Mouse (Mus musculus) megakaryocyte, adult 5-6 weeks (primary cell): ENCODE results near the gene Cd28. TPM values are rescaled to one million over a fixed set of nuclear protein-coding genes. Genes with fewer than 3 reads are reported as not detected.

ENCODE experiments used
- ATAC-seq: 2 replicates; pipeline ENCODE4 v1.8.0; 2016; ENCODE audit warnings: mild to moderate bottlenecking, inconsistent platforms; ENCODE audit not compliant: poor library complexity, severe bottlenecking
- total RNA-seq, 2 experiments: library from RNA; stranded (forward) in 1 of 2; stranded (reverse) in 1 of 2; fragments of 153-499, 151-499 nt in 1 of 2; fragments of 221-1000, 200-1000 nt in 1 of 2; gene quantifications; 2 replicates each; pipeline versions ENCODE4 v1.2.3 to v1.2.4; 2015 to 2017

Cd28 gene
- total RNA-seq, 2 experiments from 2014 or later: 2.3 to 2.5 TPM

GRCm38 (mm10) chr1:60749346-60749840 lies 32.8 kb downstream of the Cd28 start:
- ATAC-seq: no peak

- no peak for ATAC-seq
Observed at GRCm38 (mm10) chr1:60750201-60750765, 33.7 kb downstream of the Cd28 start.

- ATAC-seq: no peak
Observed at GRCm38 (mm10) chr1:60751011-60751410, 34.4 kb downstream of the Cd28 start.

- no peak for ATAC-seq
Observed at GRCm38 (mm10) chr1:60752986-60753385, 36.4 kb downstream of the Cd28 start.

- ATAC-seq: no peak
Observed at GRCm38 (mm10) chr1:60753981-60754380, 37.4 kb downstream of the Cd28 start.

GRCm38 (mm10) chr1:60755391-60756243 lies 39.0 kb downstream of the Cd28 start:
- ATAC-seq: no peak

GRCm38 (mm10) chr1:60757631-60758030 lies 41.0 kb downstream of the Cd28 start:
- ATAC-seq: no peak

GRCm38 (mm10) chr1:60758226-60758625 lies 41.6 kb downstream of the Cd28 start:
- ATAC-seq: peak; percentile 49; the same call in 1 of the 2 replicates

- peak; percentile 30; the same call in 1 of the 2 replicates for ATAC-seq
Observed at GRCm38 (mm10) chr1:60759563-60760335, 43.1 kb downstream of the Cd28 start.

GRCm38 (mm10) chr1:60760475-60760874 lies 43.9 kb downstream of the Cd28 start:
- ATAC-seq: no peak

GRCm38 (mm10) chr1:60761528-60762171 lies 45.0 kb downstream of the Cd28 start:
- no peak for ATAC-seq

- ATAC-seq: no peak
Observed at GRCm38 (mm10) chr1:60762451-60762850, 45.9 kb downstream of the Cd28 start.

- no peak for ATAC-seq
Observed at GRCm38 (mm10) chr1:60762916-60763315, 46.3 kb downstream of the Cd28 start.

- no peak for ATAC-seq
Observed at GRCm38 (mm10) chr1:60771771-60772170, 55.2 kb downstream of the Cd28 start.

GRCm38 (mm10) chr1:60773231-60773630 lies 56.6 kb downstream of the Cd28 start:
- no peak for ATAC-seq

GRCm38 (mm10) chr1:60776166-60776565 lies 59.6 kb downstream of the Cd28 start:
- no peak for ATAC-seq

GRCm38 (mm10) chr1:60776906-60777305 lies 60.3 kb downstream of the Cd28 start:
- peak; percentile 35; the same call in 1 of the 2 replicates for ATAC-seq

- ATAC-seq: no peak
Observed at GRCm38 (mm10) chr1:60778465-60779115, 62.0 kb downstream of the Cd28 start.

GRCm38 (mm10) chr1:60779176-60779575 lies 62.6 kb downstream of the Cd28 start:
- no peak for ATAC-seq

GRCm38 (mm10) chr1:60781666-60782065 lies 65.1 kb downstream of the Cd28 start:
- no peak for ATAC-seq
